8 mouse cellular contexts compared by ENCODE assay signal in genomic region chr7:58657913-58658789, GRCm38 (mm10). TPM values are rescaled to one million over a fixed set of nuclear protein-coding genes. Genes with fewer than 3 reads are reported as not detected.
DNase-seq lines count a peak whose midpoint lies in the region; ATAC-seq and TF ChIP-seq lines count a peak whose summit lies in the region.

No protein-coding gene starts in this region.

- peak overlapping the region; percentile 76 for H3K9ac ChIP-seq in embryonic facial prominence, embryonic 14.5 days (ENCODE audit: low read depth, low read length)
- H3K9ac ChIP-seq in heart, embryonic 12.5 days: peak overlapping the region; percentile 77
- H3K9ac ChIP-seq in kidney, embryonic 15.5 days: peak overlapping the region; percentile 62
- peak overlapping the region; percentile 74 for H3K9ac ChIP-seq in lung, embryonic 14.5 days
- peak overlapping the region; percentile 65 for H3K9ac ChIP-seq in neural tube, embryonic 14.5 days (replicated peaks; ENCODE audit: low read depth, low read length)

- peak overlapping the region; percentile 93 for H3K4me2 ChIP-seq in embryonic facial prominence, embryonic 14.5 days (ENCODE audit: low read depth, low read length)
- peak overlapping the region; percentile 88 for H3K4me2 ChIP-seq in heart, embryonic 12.5 days
- peak overlapping the region; percentile 94 for H3K4me2 ChIP-seq in kidney, embryonic 15.5 days
- peak overlapping the region; percentile 88 for H3K4me2 ChIP-seq in lung, embryonic 14.5 days
- H3K4me2 ChIP-seq in neural tube, embryonic 14.5 days (ENCODE audit: low read depth, low read length): peak overlapping the region; percentile 84

- H3K27ac ChIP-seq in embryonic facial prominence, embryonic 14.5 days (replicated peaks; ENCODE audit: low read depth, low read length): peak overlapping the region; percentile 72
- H3K27ac ChIP-seq in heart, embryonic 12.5 days (ENCODE audit: poor library complexity, severe bottlenecking): peak overlapping the region; percentile 6; the same call in 1 of the 2 replicates
- peak overlapping the region; percentile 87 for H3K27ac ChIP-seq in kidney, embryonic 15.5 days
- H3K27ac ChIP-seq in lung, embryonic 14.5 days (ENCODE audit: low read depth): peak overlapping the region; percentile 77
- no peak overlapping the region for H3K27ac ChIP-seq in neural tube, embryonic 14.5 days (ENCODE audit: low read depth, low read length)

- under 1% methylated on average over 39 of the region's 81 CpGs for WGBS in embryonic facial prominence, embryonic 14.5 days
- WGBS in heart, embryonic 12.5 days: under 1% methylated on average over 81 of the region's 81 CpGs
- WGBS in kidney, embryonic 15.5 days: under 1% methylated on average over 79 of the region's 81 CpGs
- under 1% methylated on average over 81 of the region's 81 CpGs for WGBS in lung, embryonic 14.5 days
- WGBS in neural tube, embryonic 14.5 days: under 1% methylated on average over 76 of the region's 81 CpGs

- H3K36me3 ChIP-seq in embryonic facial prominence, embryonic 14.5 days (ENCODE audit: control insufficient read depth, insufficient read depth, low read length): no peaks in the 10 kb centered on the region
- H3K36me3 ChIP-seq in heart, embryonic 12.5 days: no peaks in the 10 kb centered on the region
- H3K36me3 ChIP-seq in kidney, embryonic 15.5 days: no peaks in the 10 kb centered on the region
- no peaks in the 10 kb centered on the region for H3K36me3 ChIP-seq in lung, embryonic 14.5 days (ENCODE audit: insufficient read depth)
- no peaks in the 10 kb centered on the region for H3K36me3 ChIP-seq in neural tube, embryonic 14.5 days (ENCODE audit: control insufficient read depth, insufficient read depth, low read length)

- peak; percentile 95 for DNase-seq in 3134 (ENCODE audit: extremely low read depth, insufficient read length, low spot score)
- DNase-seq in adrenal gland, postnatal 10 days: peak; percentile 86
- DNase-seq in embryonic facial prominence, embryonic 14.5 days (ENCODE audit: low spot score): peak; percentile 78
- DNase-seq in lung, embryonic 14.5 days: peak; percentile 86
- DNase-seq in testis, postnatal 10 days (ENCODE audit: low spot score): peak; percentile 76

- peak; percentile 91 for ATAC-seq in embryonic facial prominence, embryonic 14.5 days (ENCODE audit: low read depth)
- peak; percentile 88 for ATAC-seq in heart, embryonic 12.5 days (ENCODE audit: insufficient number of reproducible peaks, low FRiP score)
- peak; percentile 97 for ATAC-seq in kidney, embryonic 15.5 days (replicated peaks; ENCODE audit: low FRiP score)
- ATAC-seq in lung, embryonic 14.5 days (ENCODE audit: insufficient read depth): peak; percentile 97
- peak; percentile 85 for ATAC-seq in neural tube, embryonic 14.5 days (ENCODE audit: low read depth)

- H3K9me3 ChIP-seq in embryonic facial prominence, embryonic 14.5 days (ENCODE audit: control insufficient read depth, low read length): no peaks in the 10 kb centered on the region
- H3K9me3 ChIP-seq in heart, embryonic 12.5 days (replicated peaks): no peaks in the 10 kb centered on the region
- H3K9me3 ChIP-seq in kidney, embryonic 15.5 days (replicated peaks): no peaks in the 10 kb centered on the region
- H3K9me3 ChIP-seq in lung, embryonic 14.5 days (ENCODE audit: low read depth, low read length): no peaks in the 10 kb centered on the region
- H3K9me3 ChIP-seq in neural tube, embryonic 14.5 days (ENCODE audit: control insufficient read depth, low read length): no peaks in the 10 kb centered on the region

- peaks cover 6% of the 10 kb centered on the region; the same call in 1 of the 2 replicates for H3K27me3 ChIP-seq in embryonic facial prominence, embryonic 14.5 days (replicated peaks; ENCODE audit: control insufficient read depth, insufficient read depth, low read length)
- H3K27me3 ChIP-seq in heart, embryonic 12.5 days (replicated peaks): no peaks in the 10 kb centered on the region
- 0 out of 2 replicates have a peak, but pooled peaks cover 17% of the 10 kb centered on the region for H3K27me3 ChIP-seq in kidney, embryonic 15.5 days
- H3K27me3 ChIP-seq in lung, embryonic 14.5 days (ENCODE audit: insufficient read depth, low read length): no peaks in the 10 kb centered on the region
- no peaks in the 10 kb centered on the region; the same call in 1 of the 2 replicates for H3K27me3 ChIP-seq in neural tube, embryonic 14.5 days (ENCODE audit: control insufficient read depth, insufficient read depth, low read length)

- peak overlapping the region; percentile 67 for H3K4me3 ChIP-seq in embryonic facial prominence, embryonic 14.5 days (ENCODE audit: low read depth, low read length)
- peak overlapping the region; percentile 70 for H3K4me3 ChIP-seq in heart, embryonic 12.5 days
- H3K4me3 ChIP-seq in kidney, embryonic 15.5 days (replicated peaks): peak overlapping the region; percentile 76
- peak overlapping the region; percentile 65 for H3K4me3 ChIP-seq in lung, embryonic 14.5 days (ENCODE audit: low read depth, low read length)
- peak overlapping the region; percentile 68 for H3K4me3 ChIP-seq in neural tube, embryonic 14.5 days (ENCODE audit: low read depth, low read length)

- no peak for TF ChIP-seq CTCF in lung, embryonic 14.5 days (IDR thresholded peaks at IDR 0.05; ENCODE audit: low read depth)

- H3K4me1 ChIP-seq in embryonic facial prominence, embryonic 14.5 days (ENCODE audit: control insufficient read depth, insufficient read depth, low read length): no peaks in the 10 kb centered on the region; the same call in 1 of the 2 replicates
- peaks cover 8% of the 10 kb centered on the region for H3K4me1 ChIP-seq in heart, embryonic 12.5 days (replicated peaks)
- H3K4me1 ChIP-seq in kidney, embryonic 15.5 days: peaks cover 7% of the 10 kb centered on the region
- 0 out of 2 replicates have a peak, but pooled peaks cover 8% of the 10 kb centered on the region for H3K4me1 ChIP-seq in lung, embryonic 14.5 days (ENCODE audit: insufficient read depth)
- H3K4me1 ChIP-seq in neural tube, embryonic 14.5 days (ENCODE audit: control insufficient read depth, insufficient read depth, low read length): no peaks in the 10 kb centered on the region

RNA-seq across cellular contexts. Expression of gene Atp10a, which starts 2.2 kb away (rescaled TPM):
- 10 to 100 TPM; 31.5 to 32.2 TPM for total RNA-seq in adrenal gland, postnatal 10 days (2021)
- polyA plus RNA-seq in embryonic facial prominence, embryonic 14.5 days (2014; fragmentation: Nextera tagmentation; extraction: Ambion mirVana): 3.2 and 5.0 TPM in 2 replicates
- polyA plus RNA-seq in heart, embryonic 12.5 days (2016; fragmentation: Nextera tagmentation; extraction: Ambion mirVana): 2.2 and 2.5 TPM in 2 replicates
- 4.1 and 4.3 TPM in 2 replicates for polyA plus RNA-seq in kidney, embryonic 15.5 days (2015; fragmentation: Nextera tagmentation; extraction: Ambion mirVana)
- polyA plus RNA-seq in lung, embryonic 14.5 days (2014; fragmentation: Nextera tagmentation; extraction: Ambion mirVana): 3.8 and 4.6 TPM in 2 replicates
- polyA plus RNA-seq in neural tube, embryonic 14.5 days (2014; fragmentation: Nextera tagmentation; extraction: Ambion mirVana): 0.95 and 1.6 TPM in 2 replicates
